Mouse (Mus musculus) naive thymus-derived CD4-positive, alpha-beta T cell, adult 2 months (primary cell): ENCODE data around the gene Olfr874.
"Not testable (repeated sequence)": the region's sequence is repeated elsewhere in the genome, so short reads cannot be mapped to it uniquely, and the experiment has no call there.

Source experiments
- DNase-seq: peaks from one replicate; pipeline ENCODE4 v3.0.0-alpha.2; 2011; ENCODE audit warnings: low read depth

Gene Olfr874

DNA sequence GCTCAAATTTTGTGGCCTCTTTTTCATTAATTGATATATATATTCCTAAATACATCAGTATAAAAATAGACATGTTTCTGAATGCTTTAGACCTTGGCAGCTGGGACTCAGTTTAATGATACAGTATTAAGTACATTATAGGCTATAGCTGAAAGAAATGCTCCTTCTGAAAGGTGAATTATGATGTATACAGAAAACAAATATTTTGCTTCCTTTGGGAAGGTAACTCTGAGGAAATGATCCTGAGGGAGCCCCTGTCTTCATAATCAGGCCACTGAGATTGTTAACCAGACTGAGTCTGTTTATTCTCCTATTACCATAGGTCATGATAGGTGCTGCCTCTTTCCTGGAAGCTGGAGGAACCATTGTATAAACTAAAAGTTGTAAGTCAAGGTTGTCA, at the start of gene Olfr874:
TSS of gene Olfr874 (plus strand) at position 301 of the 400 bp plus-strand sequence.
- DNase-seq = no peak

DNA sequence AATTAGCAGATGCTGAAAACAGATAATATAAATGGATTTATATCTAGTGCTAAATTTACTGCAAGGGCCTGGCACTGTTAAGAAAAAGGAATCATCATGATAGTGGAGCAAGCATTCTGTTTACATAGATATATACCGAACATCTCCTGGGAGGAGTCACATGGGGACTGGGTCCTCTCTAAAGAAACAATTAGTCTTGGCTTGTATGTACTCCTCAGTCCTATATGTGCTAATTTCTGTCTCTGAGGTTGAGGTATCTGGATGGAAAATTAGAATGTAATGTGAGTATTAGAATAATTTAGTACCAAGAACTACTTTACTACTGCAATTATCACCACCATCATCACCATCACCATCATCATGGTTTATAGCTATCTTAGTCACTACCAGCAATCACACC, 28.8 kb upstream of the Olfr874 start, which contains the start of gene Olfr160:
TSS of gene Olfr160 (minus strand) at position 101 of the 400 bp plus-strand sequence.
- no peak for DNase-seq

DNA sequence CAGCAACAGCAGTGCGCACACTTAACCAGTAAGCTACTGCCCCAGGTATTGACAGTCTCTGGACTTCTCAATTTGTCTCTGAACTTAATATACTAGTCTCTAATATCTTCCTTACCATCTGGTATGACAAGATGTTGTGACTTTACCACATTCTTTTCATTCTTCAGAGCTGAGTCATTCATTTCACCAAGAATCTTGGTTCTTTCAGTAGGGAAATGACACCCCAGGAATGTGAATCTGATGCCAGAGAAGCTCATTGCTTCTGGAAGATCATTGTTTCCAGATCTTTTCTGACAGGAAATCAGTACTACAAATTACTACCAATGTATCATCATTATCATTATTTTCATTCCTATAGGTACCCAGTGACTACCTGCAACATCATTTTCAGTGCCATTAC, 10.6 kb upstream of the Olfr874 start:
- DNase-seq = no peak

GRCm38 (mm10) chr9:37750319-37751075, 5.6 kb downstream of the Olfr874 start:
- DNase-seq = no peak

DNA sequence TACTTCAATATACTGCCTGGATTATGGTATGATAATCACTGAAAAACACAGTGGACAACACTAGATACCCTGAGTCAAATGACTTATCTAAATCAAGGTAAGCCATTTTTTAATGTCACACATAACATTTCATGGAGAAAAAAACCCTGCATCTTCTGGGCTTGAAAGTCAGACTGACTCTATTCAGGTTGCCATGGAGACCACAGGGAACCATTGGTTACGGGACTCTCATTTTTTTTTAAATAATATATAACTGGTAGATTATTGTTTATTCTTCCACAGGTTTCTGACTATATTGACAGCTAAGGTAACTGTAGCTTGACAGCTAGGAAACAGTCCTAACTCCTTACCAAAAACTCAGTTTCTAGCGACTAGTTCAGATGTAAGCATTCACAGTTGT, 6.6 kb downstream of the Olfr874 start:
- no peak for DNase-seq

- DNase-seq = no peak
Measured at GRCm38 (mm10) chr9:37752006-37752405, 7.1 kb downstream of the Olfr874 start.

DNA sequence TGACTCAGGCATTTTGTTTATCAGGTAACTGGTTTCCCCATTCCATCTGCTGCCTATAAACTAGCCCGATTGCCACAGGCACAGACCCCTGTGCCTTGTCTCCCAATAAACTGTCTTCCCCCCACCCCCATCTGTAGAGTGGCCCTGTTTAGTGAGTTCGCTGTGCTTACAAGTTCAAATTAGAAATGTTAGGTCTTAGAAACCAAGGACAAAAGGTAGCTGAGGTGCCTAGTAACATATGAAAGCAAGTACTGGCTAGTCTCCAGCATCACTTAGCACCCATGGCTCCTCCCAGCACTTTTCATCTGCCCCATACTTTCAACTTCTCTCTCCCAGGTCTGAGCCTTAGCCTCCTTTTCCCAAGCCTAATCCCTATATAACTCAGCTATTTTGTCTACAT, 16.8 kb downstream of the Olfr874 start:
- DNase-seq = no peak

GRCm38 (mm10) chr9:37762541-37762940, 17.6 kb downstream of the Olfr874 start:
- no peak for DNase-seq

GRCm38 (mm10) chr9:37770661-37771060, 25.8 kb downstream of the Olfr874 start:
- no peak for DNase-seq

DNA sequence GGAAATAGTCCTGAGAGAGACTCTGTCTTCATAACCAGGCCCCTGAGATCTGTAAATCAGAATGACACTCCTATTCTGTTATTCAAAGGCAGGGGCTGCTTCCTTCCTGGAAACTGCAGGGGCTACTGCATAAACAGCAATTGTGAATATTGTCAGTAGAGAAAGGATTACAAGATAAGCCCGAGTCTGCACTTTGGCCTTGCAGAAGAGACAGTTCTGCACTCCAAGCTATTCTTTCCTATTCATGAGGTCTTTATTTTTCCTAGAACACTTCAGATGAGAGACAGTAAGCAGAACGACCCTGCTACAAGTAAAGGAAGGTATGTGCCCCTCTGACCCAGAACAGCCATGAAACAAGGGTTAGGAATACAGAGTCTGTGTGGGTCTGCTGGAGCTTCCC, 26.9 kb downstream of the Olfr874 start, which contains the start of gene Olfr875:
TSS of gene Olfr875 (plus strand) at position 99 of the 400 bp plus-strand sequence.
- DNase-seq = no peak

GRCm38 (mm10) chr9:37782766-37783260, 37.9 kb downstream of the Olfr874 start:
- no peak for DNase-seq

- not testable (repeated sequence) for DNase-seq
Measured at GRCm38 (mm10) chr9:37783394-37784387, 38.8 kb downstream of the Olfr874 start.

GRCm38 (mm10) chr9:37786411-37786810, 41.5 kb downstream of the Olfr874 start:
- no peak for DNase-seq
